ENCODE assay signal across 10 mouse cellular contexts in genomic region chr11:118208672-118209272, GRCm38 (mm10). TPM values are rescaled to one million over a fixed set of nuclear protein-coding genes. Genes with fewer than 3 reads are reported as not detected.
DNase-seq lines count a peak whose midpoint lies in the region; ATAC-seq and TF ChIP-seq lines count a peak whose summit lies in the region.
"Had no signal": no experiment of that assay in that cellular context is flagged by ENCODE, and none has a peak within 500 bp of the region (broad histone marks: within the 10 kb centered on the region; RNA-seq: fewer than 3 reads in every experiment).

No protein-coding gene starts in this region.

- H3K4me3 ChIP-seq in left cerebral cortex, adult 2 months = no peak overlapping the region
- no peak overlapping the region for H3K4me3 ChIP-seq in cortical plate, adult 2 months (ENCODE audit: insufficient read depth, low read length)
- no peak overlapping the region for H3K4me3 ChIP-seq in forebrain, embryonic 14.5 days (ENCODE audit: low read depth, low read length)

- TF ChIP-seq POLR2A in cortical plate, adult 2 months (IDR thresholded peaks at IDR 0.05; ENCODE audit: extremely low read depth, insufficient read depth, low read length) = no peak

- no peak for TF ChIP-seq CTCF in left cerebral cortex, adult 2 months (IDR thresholded peaks at IDR 0.05)
- TF ChIP-seq CTCF in cortical plate, adult 2 months (IDR thresholded peaks at IDR 0.05; ENCODE audit: extremely low read depth, insufficient read depth, low read length) = no peak

- H3K4me2 ChIP-seq in forebrain, embryonic 14.5 days (ENCODE audit: low read length) = no peak overlapping the region

- H3K9ac ChIP-seq in forebrain, embryonic 14.5 days (ENCODE audit: low read length) = no peak overlapping the region

- 0 out of 2 replicates have a peak, but pooled peaks have one; percentile 41 for ATAC-seq in forebrain, embryonic 14.5 days
- ATAC-seq in megakaryocyte-erythroid progenitor cell, adult 5-6 weeks (replicated peaks; ENCODE audit: low FRiP score, low TSS enrichment, poor library complexity, severe bottlenecking) = peak; percentile 74

- H3K36me3 ChIP-seq in forebrain, embryonic 14.5 days (ENCODE audit: control insufficient read depth, insufficient read depth, low read length) = no peaks in the 10 kb centered on the region

- DNase-seq in left cerebral cortex, adult 2 months (ENCODE audit: extremely low spot score in 1 of 2, low spot score in 2 of 2) = no peak
- no peak for DNase-seq in left cerebral cortex, postnatal 4 days
- DNase-seq in forebrain, embryonic 14.5 days (ENCODE audit: low spot score) = no peak
- no peak for DNase-seq in thymus, postnatal 10 days (ENCODE audit: low spot score in 2 of 2)
- DNase-seq in urinary bladder, postnatal 25 days (ENCODE audit: low spot score) = no peak
- DNase-seq in spleen, postnatal 4 days (ENCODE audit: low spot score in 2 of 2) = no peak
- DNase-seq: layer of hippocampus, adult 9-11 months; right cerebral cortex, postnatal 4 days had no signal

- peak overlapping the region; percentile 89 for H3K27ac ChIP-seq in left cerebral cortex, adult 2 months
- H3K27ac ChIP-seq in cortical plate, adult 2 months (ENCODE audit: insufficient read depth, low read length) = peak overlapping the region; percentile 68
- peak overlapping the region; percentile 39; the same call in 1 of the 2 replicates for H3K27ac ChIP-seq in forebrain, embryonic 14.5 days (ENCODE audit: low read depth, low read length)

- intact Hi-C loops in left cerebral cortex, adult 2 months (cut with DNase I) = no loop called here
- intact Hi-C loops in left cerebral cortex, postnatal 4 days (cut with DNase I) = no loop called here

- WGBS in forebrain, embryonic 14.5 days = 22% methylated on average over 8 of the region's 8 CpGs

- no peaks in the 10 kb centered on the region for H3K27me3 ChIP-seq in forebrain, embryonic 14.5 days (replicated peaks; ENCODE audit: control insufficient read depth, insufficient read depth, low read length)

- peaks cover 36% of the 10 kb centered on the region for H3K4me1 ChIP-seq in cortical plate, adult 2 months (ENCODE audit: control insufficient read depth, insufficient read depth, low read length)
- H3K4me1 ChIP-seq in forebrain, embryonic 14.5 days (ENCODE audit: control insufficient read depth, insufficient read depth, low read length) = peaks cover 35% of the 10 kb centered on the region

- H3K9me3 ChIP-seq in forebrain, embryonic 14.5 days (replicated peaks; ENCODE audit: control insufficient read depth, low read length) = no peaks in the 10 kb centered on the region

RNA-seq across cellular contexts. Expression of gene Cyth1, which starts 39.6 kb away (rescaled TPM):
- total RNA-seq in left cerebral cortex, adult 2 months (2021) = 10 to 100 TPM; 65.2 to 69.3 TPM
- 10 to 100 TPM; 66.3 to 70.5 TPM for total RNA-seq in left cerebral cortex, postnatal 4 days (2021)
- polyA plus RNA-seq in cortical plate, adult 2 months (2012; rRNA removed) = 69.2 and 80.3 TPM in 2 replicates
- polyA plus RNA-seq in forebrain, embryonic 14.5 days (2014; fragmentation: Nextera tagmentation; extraction: Ambion mirVana) = 21.9 and 24.8 TPM in 2 replicates
- 6.8 and 14.3 TPM in 2 replicates for total RNA-seq in megakaryocyte-erythroid progenitor cell, adult 5-6 weeks (2014; fragmentation: Nextera tagmentation)
- 11.2 and 17.7 TPM in 2 replicates for total RNA-seq in megakaryocyte-erythroid progenitor cell, adult 5-6 weeks (2017)

Comparison
In these comparisons a context has a peak if more than half of its experiments do, and no peak if none do; other contexts are left out.
1. H3K27ac ChIP-seq: peak in every context shown above with its lines; median percentile 89 in left cerebral cortex, adult 2 months; 68 in cortical plate, adult 2 months; 39 in forebrain, embryonic 14.5 days.